Mouse (Mus musculus) liver, embryonic 14 days (tissue): ENCODE measurements around the gene Cdc25b. TPM values are rescaled to one million over a fixed set of nuclear protein-coding genes. Genes with fewer than 3 reads are reported as not detected.

Experiments used
- polyA plus RNA-seq: library from polyadenylated mRNA; depleted of rRNA; stranded (reverse); fragments of >200 nt; gene quantifications from 2 replicates; pipeline ENCODE4 v1.2.3, GENCODE M21; 2012; rRNA removed

Cdc25b gene
- 138 and 163 TPM in 2 replicates for polyA plus RNA-seq

DNA sequence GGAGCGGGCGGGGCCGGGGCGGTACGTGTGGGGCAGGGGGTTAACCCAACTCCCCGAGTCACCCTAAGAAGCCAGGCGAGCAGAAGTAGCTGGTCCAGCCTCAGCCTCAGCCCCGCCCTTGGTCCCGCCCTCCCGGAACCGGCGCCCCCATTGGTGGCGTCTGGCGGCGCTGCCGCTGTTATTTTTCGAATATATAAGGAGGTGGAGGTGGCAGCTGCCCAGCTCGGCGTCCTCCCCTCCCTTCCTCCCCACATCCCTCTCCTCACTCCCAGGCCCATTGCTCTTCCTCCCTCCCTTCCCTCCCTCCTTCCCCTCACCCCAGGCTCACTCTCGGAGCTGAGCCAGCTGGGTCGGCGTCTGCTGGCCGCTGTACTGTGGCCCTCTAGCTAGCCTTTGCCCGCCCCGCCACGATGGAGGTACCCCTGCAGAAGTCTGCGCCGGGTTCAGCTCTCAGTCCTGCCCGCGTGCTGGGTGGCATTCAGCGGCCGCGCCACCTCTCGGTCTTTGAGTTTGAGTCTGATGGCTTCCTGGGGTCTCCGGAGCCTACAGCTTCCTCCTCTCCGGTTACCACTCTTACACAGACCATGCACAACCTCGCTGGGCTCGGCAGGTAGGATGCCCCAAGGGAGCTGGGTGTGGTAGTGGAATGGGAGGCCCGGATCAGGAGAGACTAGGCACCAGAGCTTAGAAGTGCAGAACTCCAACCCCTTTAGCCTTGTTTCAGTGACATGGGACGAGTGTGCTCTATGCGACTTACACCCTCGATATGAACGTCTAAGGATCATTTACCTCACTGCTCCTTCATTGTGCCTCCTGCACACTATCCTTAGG lies at the start of gene Cdc25b, which contains the start of gene Spef1:
TSS of gene Cdc25b (plus strand) at position 179 of the 831 bp plus-strand sequence.
TSS of gene Spef1 (minus strand) at position 512 of the 831 bp plus-strand sequence.

DNA sequence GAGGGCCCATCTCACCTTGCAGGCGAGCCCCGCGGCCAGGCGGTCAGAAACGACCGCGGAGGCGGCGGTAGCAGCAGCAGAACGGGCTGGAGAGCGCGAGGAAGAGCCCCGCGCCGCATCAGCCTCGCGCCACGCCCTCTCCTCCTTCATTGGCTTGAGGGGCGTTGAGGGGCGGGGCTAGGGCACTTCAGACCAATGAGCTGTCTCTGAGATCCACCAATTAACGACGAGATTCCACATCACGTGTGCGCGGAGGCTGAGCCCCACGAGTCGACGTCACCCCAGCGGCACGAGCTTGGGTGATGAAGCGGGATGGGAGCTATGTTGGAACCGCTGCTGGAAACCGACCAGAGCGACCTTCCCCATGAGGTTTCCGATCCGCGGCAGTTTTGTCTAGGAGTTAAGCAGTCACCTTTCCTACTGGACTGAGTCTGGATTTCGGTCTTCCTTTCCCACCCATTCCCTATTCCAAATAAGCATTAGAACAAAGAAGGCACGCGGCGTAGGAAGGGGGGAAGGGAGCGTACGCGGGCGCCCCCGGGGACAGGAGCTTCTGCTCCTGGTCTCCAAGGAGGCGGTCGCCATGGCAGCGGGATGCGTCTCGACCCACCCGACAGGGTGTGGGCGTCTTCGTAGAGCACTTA lies 26.7 kb upstream of the Cdc25b start, which contains the start of gene 1700037H04Rik:
TSS of gene 1700037H04Rik (minus strand) at position 144 of the 644 bp plus-strand sequence.

DNA sequence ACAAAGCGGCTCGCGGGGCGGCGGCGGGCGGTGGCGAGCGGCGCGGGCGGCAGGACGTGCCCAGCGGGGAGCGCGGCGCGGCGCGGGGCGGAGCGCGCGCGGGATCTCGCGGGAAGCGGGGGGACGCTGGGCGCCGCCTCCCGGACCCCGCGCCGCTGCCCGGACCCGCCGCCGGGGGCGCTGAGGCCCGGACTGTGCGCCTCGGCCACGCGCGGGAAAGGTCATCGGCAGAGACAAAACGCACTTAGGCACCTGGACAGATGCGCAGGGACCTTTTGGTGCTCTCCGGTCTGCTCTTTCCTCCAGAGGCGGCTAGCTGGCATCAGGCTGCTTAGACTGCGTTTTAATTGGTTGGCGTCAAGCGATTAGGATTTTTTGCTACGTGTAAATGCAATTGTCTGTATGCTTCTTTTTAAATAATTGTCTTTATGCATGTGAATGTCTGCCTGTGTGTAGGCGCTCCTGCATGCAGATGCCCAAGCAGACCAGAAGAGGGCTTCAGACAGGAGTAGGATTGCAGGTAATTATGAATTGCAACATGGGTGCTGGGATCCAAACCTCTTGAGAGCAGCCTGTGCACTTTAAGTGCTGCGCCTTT lies 6.7 kb upstream of the Cdc25b start, which contains the start of gene Cenpb:
TSS of gene Cenpb (minus strand) at position 78 of the 598 bp plus-strand sequence.

DNA sequence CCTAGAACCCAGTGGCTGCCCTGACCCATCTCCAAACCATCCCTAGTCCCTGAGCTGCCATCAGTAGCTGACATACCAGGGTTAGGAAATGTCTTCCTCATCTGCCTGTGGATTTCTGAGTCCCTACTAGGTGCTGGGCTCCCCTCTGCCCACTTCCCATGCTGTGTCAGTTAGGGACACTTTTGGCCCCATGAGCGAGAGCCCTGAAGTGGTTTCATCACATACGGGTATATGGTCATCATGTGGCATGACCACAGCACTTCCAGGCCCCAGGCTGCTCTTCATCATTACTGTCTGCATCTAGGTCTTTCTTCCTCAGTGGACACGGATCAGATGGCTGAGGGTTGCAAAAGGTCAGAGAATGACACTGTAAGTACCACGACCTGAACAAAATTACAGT lies 20.0 kb downstream of the Cdc25b start, which contains the start of gene Ap5s1:
TSS of gene Ap5s1 (plus strand) at position 301 of the 400 bp plus-strand sequence.

DNA sequence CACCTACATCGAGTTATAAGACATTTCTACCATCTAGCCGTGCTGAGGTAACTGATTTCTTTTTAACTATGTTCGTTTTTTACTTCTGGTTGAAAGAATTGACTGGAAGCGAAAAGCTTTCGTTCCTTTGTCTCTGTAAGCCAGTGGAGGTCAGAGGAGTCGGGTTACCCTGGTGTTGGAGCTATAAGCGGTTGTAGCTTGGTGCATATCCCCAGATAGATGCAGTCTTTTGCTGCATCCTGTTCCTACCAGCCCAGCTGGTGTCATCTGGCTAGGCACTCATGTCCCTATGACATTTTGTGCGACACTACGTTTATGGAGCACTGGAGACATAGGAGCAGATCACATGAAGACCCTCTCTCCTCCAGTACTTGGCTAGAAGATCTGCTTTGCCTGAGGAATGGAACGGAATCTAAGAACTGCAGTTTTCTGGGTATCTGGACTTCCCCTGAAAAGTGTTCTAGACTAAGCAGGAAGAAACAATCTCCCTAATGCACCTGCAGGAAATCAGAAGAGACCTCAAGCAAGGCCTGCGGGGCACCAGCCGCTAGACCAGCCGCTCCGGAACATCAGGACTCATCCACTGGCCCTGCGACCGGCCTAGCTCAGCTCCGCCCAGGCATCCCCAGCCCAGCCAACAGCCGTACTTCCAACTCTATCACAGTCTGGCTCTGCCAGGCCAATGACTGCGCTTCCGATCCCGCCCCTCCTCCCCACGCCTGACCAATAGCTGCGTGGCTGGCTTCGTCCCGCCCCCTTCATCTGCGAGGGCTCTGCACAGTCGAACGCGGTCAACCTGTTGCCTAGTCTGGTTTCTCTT lies 46.8 kb downstream of the Cdc25b start, which contains the start of gene Mavs:
TSS of gene Mavs (plus strand) at position 757 of the 820 bp plus-strand sequence.

Other genes starting within 250 kb of the Cdc25b start
- gene Gfra4, start 143.9 kb upstream of the Cdc25b start, polyA plus RNA-seq, result 0.22 and 0.55 TPM in 2 replicates
- gene Adam33, start 123.1 kb upstream of the Cdc25b start, polyA plus RNA-seq, result 0.37 and 0.72 TPM in 2 replicates
- gene Siglec1, start 100.2 kb upstream of the Cdc25b start, polyA plus RNA-seq, result 0.74 and 1.1 TPM in 2 replicates
- 2.1 and 2.3 TPM in 2 replicates for gene Hspa12b, start 59.7 kb upstream of the Cdc25b start, polyA plus RNA-seq
- gene Gm11037, start 53.5 kb upstream of the Cdc25b start, polyA plus RNA-seq, result not detected in 2 replicates
- 88.6 and 97.1 TPM in 2 replicates for gene 1700037H04Rik, start 26.9 kb upstream of the Cdc25b start, polyA plus RNA-seq
- gene Cenpb, start 6.9 kb upstream of the Cdc25b start, polyA plus RNA-seq, result 11.9 and 12.4 TPM in 2 replicates
- gene Spef1, start 333 bp downstream of the Cdc25b start, polyA plus RNA-seq, result 1.7 and 2.5 TPM in 2 replicates
- gene Ap5s1, start 20.1 kb downstream of the Cdc25b start, polyA plus RNA-seq, result 13.9 and 20.2 TPM in 2 replicates
- gene Mavs, start 47.1 kb downstream of the Cdc25b start, polyA plus RNA-seq, result 22.2 and 25.7 TPM in 2 replicates
- 15.1 and 17.9 TPM in 2 replicates for gene Pank2, start 75.5 kb downstream of the Cdc25b start, polyA plus RNA-seq
- gene Rnf24, start 165.9 kb downstream of the Cdc25b start, polyA plus RNA-seq, result 0.50 and 0.60 TPM in 2 replicates